Mouse (Mus musculus) kidney, adult 2 months (tissue): ENCODE data around the gene Flrt1.

ENCODE experiments used
- CTCF ChIP-seq: fragments of 200-500 bp; conservative IDR thresholded peaks from 2 replicates; pipeline ENCODE4 v1.5.1; 2011; ENCODE audit warnings: low read depth, mild to moderate bottlenecking, control low read depth, low read length, moderate library complexity, mixed read lengths; ENCODE audit not compliant: insufficient read depth, insufficient read length
- POLR2A ChIP-seq: fragments of 200-500 bp; IDR thresholded peaks from one replicate; pipeline ENCODE4 v1.6.1; 2011; ENCODE audit warnings: low read depth, low read length, control low read depth

- TF ChIP-seq POLR2A = no peak
- TF ChIP-seq CTCF = no peak
Observed at GRCm38 (mm10) chr19:7073997-7074781, 31.3 kb downstream of the Flrt1 start.
